In genomic region chr6:99656088-99656487, GRCm38 (mm10) we compare ENCODE assay signal across 11 mouse cellular contexts. TPM values are rescaled to one million over a fixed set of nuclear protein-coding genes. Genes with fewer than 3 reads are reported as not detected.
"Had no signal": no experiment of that assay in that cellular context is flagged by ENCODE, and none has a peak within 500 bp of the region (broad histone marks: within the 10 kb centered on the region; RNA-seq: fewer than 3 reads in every experiment).

No protein-coding gene starts in this region.

- H3K4me3 ChIP-seq: limb, embryonic 15.5 days; midbrain, embryonic 15.5 days; neural tube, embryonic 12.5 days had no signal

- DNase-seq: kidney, adult 8-10 months; layer of hippocampus, postnatal 36 days; right cerebral cortex, postnatal 4 days; spleen, adult 18-20 months had no signal

- ATAC-seq: intestine, postnatal 0 days; midbrain, embryonic 15.5 days had no signal

- H3K9me3 ChIP-seq: limb, embryonic 15.5 days; midbrain, embryonic 15.5 days; neural tube, embryonic 12.5 days had no signal

- H3K4me2 ChIP-seq: limb, embryonic 15.5 days; midbrain, embryonic 11.5 days; midbrain, embryonic 15.5 days; neural tube, embryonic 12.5 days had no signal

- H3K27me3 ChIP-seq: limb, embryonic 15.5 days; midbrain, embryonic 15.5 days; neural tube, embryonic 12.5 days had no signal

- H3K9ac ChIP-seq: limb, embryonic 15.5 days; midbrain, embryonic 15.5 days; neural tube, embryonic 12.5 days had no signal

- H3K27ac ChIP-seq: limb, embryonic 15.5 days; midbrain, embryonic 15.5 days; neural tube, embryonic 12.5 days had no signal

- H3K36me3 ChIP-seq: limb, embryonic 15.5 days; midbrain, embryonic 15.5 days; neural tube, embryonic 12.5 days had no signal

RNA-seq across cellular contexts. Expression of gene Gpr27, which starts 36.4 kb away (rescaled TPM):
- total RNA-seq: monocyte, adult 5-6 weeks; neutrophil, adult 5-6 weeks had no signal
